Mouse (Mus musculus) left cerebral cortex, adult 9 months (tissue): ENCODE measurements around the gene Fam187b.
A peak's percentile ranks its signal among the peaks of the same experiment; 100 is the strongest.
"Not testable (repeated sequence)": the region's sequence is repeated elsewhere in the genome, so short reads cannot be mapped to it uniquely, and the experiment has no call there.

Source experiments
- DNase-seq, 2 experiments: peaks; one replicate each; pipeline ENCODE4 v3.0.0; 2022; ENCODE audit warnings: low spot score in 2 of 2

The Fam187b gene

GRCm38 (mm10) chr7:30973501-30974289, at the start of gene Fam187b:
Gene Fam187b (plus strand): TSS chr7:30973790.
- DNase-seq: peak in 1 of 2 experiments; percentile 71

- no peak for DNase-seq
Measured at GRCm38 (mm10) chr7:30924071-30924470, 49.5 kb upstream of the Fam187b start.

- DNase-seq: not testable (repeated sequence)
Measured at GRCm38 (mm10) chr7:30924581-30924980, 49.0 kb upstream of the Fam187b start, which contains the start of gene Hamp2. Gene Hamp2 (minus strand): TSS chr7:30924681.

- DNase-seq: not testable (repeated sequence)
Measured at GRCm38 (mm10) chr7:30935422-30936099, 38.0 kb upstream of the Fam187b start.

GRCm38 (mm10) chr7:30940070-30940469, 33.5 kb upstream of the Fam187b start:
- DNase-seq: not testable (repeated sequence)

GRCm38 (mm10) chr7:30942365-30942764, 31.2 kb upstream of the Fam187b start:
- not testable (repeated sequence) for DNase-seq

- no peak for DNase-seq
Measured at GRCm38 (mm10) chr7:30943909-30944635, 29.5 kb upstream of the Fam187b start, which contains the start of gene Hamp. Gene Hamp (minus strand): TSS chr7:30944032.

- DNase-seq: not testable (repeated sequence)
Measured at GRCm38 (mm10) chr7:30944706-30945105, 28.9 kb upstream of the Fam187b start.

- DNase-seq: not testable (repeated sequence)
Measured at GRCm38 (mm10) chr7:30945466-30945865, 28.1 kb upstream of the Fam187b start.

GRCm38 (mm10) chr7:30945876-30946275, 27.7 kb upstream of the Fam187b start:
- DNase-seq: no peak

- DNase-seq: not testable (repeated sequence)
Measured at GRCm38 (mm10) chr7:30949902-30950301, 23.7 kb upstream of the Fam187b start.

- no peak for DNase-seq
Measured at GRCm38 (mm10) chr7:30952441-30953265, 20.9 kb upstream of the Fam187b start.

GRCm38 (mm10) chr7:30953459-30953858, 20.1 kb upstream of the Fam187b start:
- no peak for DNase-seq

- DNase-seq: no peak
Measured at GRCm38 (mm10) chr7:30954036-30954435, 19.6 kb upstream of the Fam187b start.

GRCm38 (mm10) chr7:30954971-30955520, 18.5 kb upstream of the Fam187b start:
- no peak for DNase-seq

GRCm38 (mm10) chr7:30955584-30956356, 17.8 kb upstream of the Fam187b start:
- DNase-seq: peak in 1 of 2 experiments; percentile 77

GRCm38 (mm10) chr7:30956357-30956751, 17.2 kb upstream of the Fam187b start:
- no peak for DNase-seq

GRCm38 (mm10) chr7:30956756-30957366, 16.7 kb upstream of the Fam187b start, which contains the start of gene Usf2:
Gene Usf2 (minus strand): TSS chr7:30956803.
- DNase-seq: peak in 1 of 2 experiments; percentile 74

GRCm38 (mm10) chr7:30957367-30957783, 16.2 kb upstream of the Fam187b start:
- DNase-seq: peak; percentile 78 to 92
